Mouse (Mus musculus): ENCODE data around the gene Ppm1g. TPM values are rescaled to one million over a fixed set of nuclear protein-coding genes. Genes with fewer than 3 reads are reported as not detected.
A peak's percentile ranks its signal among the peaks of the same experiment; 100 is the strongest.

Gene Ppm1g
- total RNA-seq, 1 experiment from 2014 or later, result 218 TPM

GRCm38 (mm10) chr5:31197072-31197471 is 23.4 kb downstream of the Ppm1g start:
- no peak for ATAC-seq (replicated peaks in 1 of 2; ENCODE audit: insufficient read depth in 1 of 2, low FRiP score in 2 of 2, low TSS enrichment in 1 of 2, low read depth in 1 of 2, poor library complexity in 2 of 2, severe bottlenecking in 2 of 2)

DNA sequence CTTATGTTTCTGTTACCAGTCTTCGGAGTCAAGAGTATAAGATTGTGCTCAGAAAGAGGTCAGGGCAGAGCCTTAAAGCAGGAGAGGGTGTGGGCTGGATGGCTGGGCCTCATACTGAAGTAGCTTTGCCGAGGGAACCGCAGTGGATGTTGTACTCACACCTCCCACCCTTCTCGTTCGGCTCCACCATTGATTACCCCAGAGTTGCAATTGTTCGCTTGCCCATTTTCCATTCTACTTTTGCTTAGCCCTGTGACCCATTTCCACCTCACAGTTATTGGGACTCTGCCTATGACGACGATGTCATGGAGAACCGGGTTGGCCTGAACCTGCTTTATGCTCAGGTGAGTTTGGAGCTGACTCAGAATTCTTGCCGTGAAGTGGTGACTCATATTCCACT is 24.3 kb downstream of the Ppm1g start:
- ATAC-seq (replicated peaks in 1 of 2; ENCODE audit: insufficient read depth in 1 of 2, low FRiP score in 2 of 2, low TSS enrichment in 1 of 2, low read depth in 1 of 2, poor library complexity in 2 of 2, severe bottlenecking in 2 of 2), result no peak

DNA sequence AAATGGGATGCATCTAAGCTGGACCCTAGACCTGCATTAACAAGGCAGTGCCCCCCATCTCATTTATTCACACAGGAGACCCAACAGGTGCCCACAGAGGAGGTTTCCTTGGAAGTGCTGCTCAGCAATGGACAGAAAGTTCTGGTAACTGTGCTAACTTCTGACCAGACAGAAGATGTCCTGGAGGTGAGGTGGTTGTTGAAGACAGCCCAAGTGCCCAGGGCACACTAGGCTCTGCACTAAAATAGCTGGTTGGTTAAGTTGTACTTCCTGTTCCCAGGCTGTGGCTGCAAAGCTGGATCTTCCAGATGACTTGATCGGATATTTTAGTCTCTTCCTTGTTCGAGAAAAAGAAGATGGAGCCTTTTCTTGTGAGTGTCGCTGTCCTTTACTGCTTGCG is 24.8 kb downstream of the Ppm1g start:
- no peak for ATAC-seq (replicated peaks in 1 of 2; ENCODE audit: insufficient read depth in 1 of 2, low FRiP score in 2 of 2, low TSS enrichment in 1 of 2, low read depth in 1 of 2, poor library complexity in 2 of 2, severe bottlenecking in 2 of 2)

GRCm38 (mm10) chr5:31194486-31195485 is 25.7 kb downstream of the Ppm1g start:
- ATAC-seq (replicated peaks in 1 of 2; ENCODE audit: insufficient read depth in 1 of 2, low FRiP score in 2 of 2, low TSS enrichment in 1 of 2, low read depth in 1 of 2, poor library complexity in 2 of 2, severe bottlenecking in 2 of 2), result no peak

- ATAC-seq (replicated peaks in 1 of 2; ENCODE audit: insufficient read depth in 1 of 2, low FRiP score in 2 of 2, low TSS enrichment in 1 of 2, low read depth in 1 of 2, poor library complexity in 2 of 2, severe bottlenecking in 2 of 2), result no peak
Observed at GRCm38 (mm10) chr5:31193631-31194281, 26.7 kb downstream of the Ppm1g start.

- ATAC-seq (replicated peaks in 1 of 2; ENCODE audit: insufficient read depth in 1 of 2, low FRiP score in 2 of 2, low TSS enrichment in 1 of 2, low read depth in 1 of 2, poor library complexity in 2 of 2, severe bottlenecking in 2 of 2), result peak; percentile 95 to 96
Observed at GRCm38 (mm10) chr5:31192939-31193630, 27.4 kb downstream of the Ppm1g start, which contains the start of the genes Snx17 and Eif2b4. Gene Snx17 (plus strand): TSS chr5:31193227. Gene Eif2b4 (minus strand): TSS chr5:31193430.

DNA sequence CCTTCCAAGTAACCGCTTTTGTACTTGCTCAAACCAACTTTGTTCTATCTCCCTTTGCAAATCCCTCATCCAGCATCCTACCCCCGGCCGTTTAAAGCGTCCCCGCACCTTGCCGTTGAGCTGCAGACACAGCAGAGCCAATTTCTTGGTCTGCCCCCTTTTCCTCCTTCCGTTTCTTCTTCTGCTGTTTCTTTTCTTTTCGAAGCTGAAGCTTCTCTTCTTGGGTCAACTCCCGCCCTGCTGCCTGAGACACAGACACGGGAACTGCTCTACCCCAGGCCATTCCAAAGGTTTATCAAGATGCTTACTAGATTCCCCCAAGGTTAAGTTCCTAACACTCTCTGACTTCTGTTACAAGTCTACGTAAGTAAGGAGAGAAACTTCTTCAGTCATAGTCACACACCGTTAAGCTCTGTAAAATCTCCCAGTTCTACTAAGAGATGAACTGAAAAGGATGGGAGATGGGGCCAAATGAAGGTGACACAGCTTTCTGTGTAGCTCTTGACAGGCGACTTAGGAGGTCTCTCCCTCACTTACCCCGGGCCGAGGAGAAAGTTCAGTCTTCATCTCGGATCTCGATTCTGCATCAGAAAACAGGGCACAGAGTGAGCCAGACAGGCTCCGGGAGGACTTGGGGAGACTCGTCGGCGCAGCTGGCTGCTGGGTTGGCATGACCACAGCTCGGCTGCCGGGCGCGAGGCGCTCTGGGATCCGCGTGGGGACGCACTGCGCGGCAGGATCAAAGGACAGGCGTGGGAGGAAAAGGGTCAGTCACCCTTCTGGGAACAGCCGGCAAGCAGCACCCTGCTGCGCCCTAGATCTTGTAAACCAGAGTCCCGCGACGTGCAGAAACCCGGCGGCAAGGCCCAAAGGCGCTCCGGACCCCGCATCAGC is 28.2 kb downstream of the Ppm1g start:
- ATAC-seq (replicated peaks in 1 of 2; ENCODE audit: insufficient read depth in 1 of 2, low FRiP score in 2 of 2, low TSS enrichment in 1 of 2, low read depth in 1 of 2, poor library complexity in 2 of 2, severe bottlenecking in 2 of 2), result peak; percentile 17 to 22

GRCm38 (mm10) chr5:31190201-31190600 is 30.3 kb downstream of the Ppm1g start:
- no peak for ATAC-seq (replicated peaks in 1 of 2; ENCODE audit: insufficient read depth in 1 of 2, low FRiP score in 2 of 2, low TSS enrichment in 1 of 2, low read depth in 1 of 2, poor library complexity in 2 of 2, severe bottlenecking in 2 of 2)

DNA sequence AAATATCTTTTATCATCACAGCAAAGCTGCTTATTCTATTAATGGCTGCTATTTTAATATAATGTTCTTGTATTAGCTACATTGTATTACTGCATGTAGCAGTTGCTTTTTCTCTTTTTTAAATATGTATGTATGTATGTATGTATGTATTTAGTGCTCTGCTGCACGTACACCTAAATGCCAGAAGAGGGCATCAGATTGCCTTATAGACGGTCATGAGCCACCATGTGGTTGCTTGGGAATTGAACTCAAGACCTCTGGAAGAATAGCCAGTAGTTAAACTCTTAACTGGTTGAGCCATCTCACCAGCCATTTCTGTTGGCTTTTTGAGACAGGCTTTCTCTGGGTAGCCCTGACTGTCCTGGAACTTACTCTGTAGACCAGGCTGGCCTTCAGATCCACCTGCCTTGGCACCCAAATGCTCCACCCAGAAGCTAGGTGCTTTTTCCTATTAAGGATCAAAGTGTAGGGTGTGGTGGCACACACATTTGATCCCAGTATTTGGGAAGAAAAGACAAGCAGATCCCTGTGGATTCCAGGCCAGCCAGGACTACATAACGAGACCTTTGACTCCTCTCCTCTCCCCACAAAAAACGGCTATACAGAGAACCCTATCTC is 32.2 kb downstream of the Ppm1g start:
- no peak for ATAC-seq (replicated peaks in 1 of 2; ENCODE audit: insufficient read depth in 1 of 2, low FRiP score in 2 of 2, low TSS enrichment in 1 of 2, low read depth in 1 of 2, poor library complexity in 2 of 2, severe bottlenecking in 2 of 2)

DNA sequence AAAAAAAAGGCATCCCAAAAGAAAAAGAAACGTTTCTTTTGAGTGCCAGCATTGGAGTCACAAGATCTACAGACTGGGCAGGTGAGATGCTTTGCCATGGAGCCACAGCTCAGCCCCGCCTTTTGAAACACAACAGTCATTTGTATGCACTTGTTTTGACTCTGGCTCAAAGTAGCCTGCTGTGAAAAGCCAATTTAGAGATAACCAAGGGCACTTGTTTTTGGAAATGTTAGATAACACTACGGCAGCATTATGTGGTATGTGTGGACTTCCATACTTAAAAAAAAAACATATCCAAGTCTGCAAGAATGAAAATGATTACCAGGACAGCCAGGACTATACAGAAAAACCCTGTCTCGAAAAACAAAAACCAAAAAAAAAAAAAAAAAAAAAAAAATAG is 36.8 kb downstream of the Ppm1g start:
- ATAC-seq (replicated peaks in 1 of 2; ENCODE audit: insufficient read depth in 1 of 2, low FRiP score in 2 of 2, low TSS enrichment in 1 of 2, low read depth in 1 of 2, poor library complexity in 2 of 2, severe bottlenecking in 2 of 2), result no peak

- ATAC-seq (replicated peaks in 1 of 2; ENCODE audit: insufficient read depth in 1 of 2, low FRiP score in 2 of 2, low TSS enrichment in 1 of 2, low read depth in 1 of 2, poor library complexity in 2 of 2, severe bottlenecking in 2 of 2), result no peak
Observed at GRCm38 (mm10) chr5:31181183-31181770, 39.2 kb downstream of the Ppm1g start.

GRCm38 (mm10) chr5:31179766-31180630 is 40.5 kb downstream of the Ppm1g start, which contains the start of the genes Gm29609 and Gtf3c2:
Gene Gm29609 (minus strand): TSS chr5:31179911.
Gene Gtf3c2 (minus strand): TSS chr5:31180144.
- peak; percentile 88 to 89 for ATAC-seq (replicated peaks in 1 of 2; ENCODE audit: insufficient read depth in 1 of 2, low FRiP score in 2 of 2, low TSS enrichment in 1 of 2, low read depth in 1 of 2, poor library complexity in 2 of 2, severe bottlenecking in 2 of 2)

DNA sequence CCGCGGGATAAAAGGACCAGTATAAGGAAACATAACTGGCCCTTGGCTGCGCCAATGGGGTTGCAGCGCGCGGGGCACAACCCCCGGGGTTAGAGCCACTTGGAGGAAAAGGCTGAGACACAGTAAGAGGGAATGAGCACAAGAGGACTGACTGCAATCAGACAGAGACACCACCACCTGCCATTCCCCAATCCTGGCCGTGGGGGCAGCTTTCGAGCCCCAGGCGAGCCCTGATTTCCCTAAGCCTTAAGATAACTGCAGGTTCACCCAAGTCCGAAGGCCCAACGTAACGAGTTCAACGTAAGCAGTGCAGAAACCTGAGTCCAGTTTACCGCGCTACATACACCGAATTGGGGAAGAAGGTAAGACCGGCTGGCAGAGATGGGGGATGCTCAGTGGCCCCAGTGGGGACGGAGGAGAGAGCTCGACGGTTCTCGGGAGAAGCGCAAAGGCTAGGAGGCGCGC is 41.2 kb downstream of the Ppm1g start:
- ATAC-seq (replicated peaks in 1 of 2; ENCODE audit: insufficient read depth in 1 of 2, low FRiP score in 2 of 2, low TSS enrichment in 1 of 2, low read depth in 1 of 2, poor library complexity in 2 of 2, severe bottlenecking in 2 of 2), result peak; percentile 12 to 59

DNA sequence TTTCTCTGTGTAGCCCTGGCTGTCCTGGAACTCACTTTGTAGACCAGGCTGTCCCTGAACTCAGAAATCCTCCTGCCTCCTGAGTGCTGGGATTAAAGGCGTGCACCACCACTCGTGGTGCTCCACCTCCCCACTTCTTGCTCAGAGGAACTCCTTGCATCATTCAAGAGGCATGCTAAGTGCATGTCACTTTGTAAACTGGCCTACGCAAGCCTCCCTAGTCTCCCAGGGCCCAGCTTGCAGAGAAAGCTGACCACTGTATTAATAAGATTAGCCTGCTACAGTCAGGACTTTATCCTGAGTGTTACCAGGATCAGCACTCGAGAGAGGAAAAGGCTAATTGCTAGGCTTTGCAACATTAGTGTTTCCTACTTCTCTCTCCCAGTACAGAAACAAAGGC is 51.9 kb downstream of the Ppm1g start:
- ATAC-seq (replicated peaks in 1 of 2; ENCODE audit: insufficient read depth in 1 of 2, low FRiP score in 2 of 2, low TSS enrichment in 1 of 2, low read depth in 1 of 2, poor library complexity in 2 of 2, severe bottlenecking in 2 of 2), result no peak

GRCm38 (mm10) chr5:31164878-31165277 is 55.6 kb downstream of the Ppm1g start:
- no peak for ATAC-seq (replicated peaks in 1 of 2; ENCODE audit: insufficient read depth in 1 of 2, low FRiP score in 2 of 2, low TSS enrichment in 1 of 2, low read depth in 1 of 2, poor library complexity in 2 of 2, severe bottlenecking in 2 of 2)
